Mouse (Mus musculus) fibroblast of lung, adult 2 months (primary cell): Measurements from ENCODE around the gene Tmem150c.

Source experiments
- DNase-seq: peaks from one replicate; pipeline ENCODE4 v3.0.0-alpha.2; 2011; ENCODE audit warnings: low read depth

Gene Tmem150c

GRCm38 (mm10) chr5:100096955-100097354 lies 62.7 kb downstream of the Tmem150c start:
- no peak for DNase-seq

- no peak for DNase-seq
Observed at GRCm38 (mm10) chr5:100091602-100092001, 68.0 kb downstream of the Tmem150c start.

- no peak for DNase-seq
Observed at GRCm38 (mm10) chr5:100091263-100091594, 68.4 kb downstream of the Tmem150c start.

DNA sequence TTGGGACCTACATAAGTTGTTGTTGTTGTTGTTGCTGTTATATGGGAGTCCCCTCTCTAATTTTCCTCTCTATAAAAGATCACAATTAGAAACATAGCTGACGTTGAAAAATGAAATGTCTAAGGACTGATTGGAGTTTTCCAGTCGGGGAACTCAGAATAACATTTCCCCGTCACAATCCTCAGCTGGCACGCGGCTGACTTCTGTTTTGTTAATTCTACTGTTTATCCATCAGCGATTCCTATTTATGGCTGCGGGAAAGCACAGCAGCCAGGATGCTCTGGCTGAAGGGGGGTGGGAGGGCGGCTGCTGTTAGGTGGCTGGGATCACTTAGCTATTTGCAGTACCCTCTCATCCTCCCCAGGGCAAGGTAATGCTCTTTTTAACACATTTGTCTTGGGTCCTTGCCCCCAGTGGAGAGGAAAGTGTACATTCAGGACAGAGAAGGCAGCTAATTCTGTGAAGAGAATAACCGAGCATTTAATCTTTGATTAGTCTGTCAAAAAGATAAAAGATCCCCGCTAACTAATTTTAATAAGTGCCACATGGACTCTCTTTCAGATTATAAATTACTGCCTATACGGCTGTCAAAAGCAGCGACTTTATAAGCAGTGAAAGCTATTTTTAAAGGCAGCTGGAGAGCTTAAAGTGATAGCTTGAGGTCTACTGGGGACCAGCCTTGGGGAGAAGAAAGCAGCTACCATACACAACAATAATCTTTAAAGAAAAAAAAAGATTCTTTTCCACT lies 68.9 kb downstream of the Tmem150c start:
- no peak for DNase-seq

GRCm38 (mm10) chr5:100085097-100085496 lies 74.5 kb downstream of the Tmem150c start:
- DNase-seq, result no peak

GRCm38 (mm10) chr5:100083953-100084562 lies 75.5 kb downstream of the Tmem150c start:
- DNase-seq, result no peak

GRCm38 (mm10) chr5:100082006-100082405 lies 77.6 kb downstream of the Tmem150c start:
- no peak for DNase-seq

- no peak for DNase-seq
Observed at GRCm38 (mm10) chr5:100079931-100080275, 79.7 kb downstream of the Tmem150c start.

- peak; percentile 11 for DNase-seq
Observed at GRCm38 (mm10) chr5:100079040-100079930, 80.3 kb downstream of the Tmem150c start.

DNA sequence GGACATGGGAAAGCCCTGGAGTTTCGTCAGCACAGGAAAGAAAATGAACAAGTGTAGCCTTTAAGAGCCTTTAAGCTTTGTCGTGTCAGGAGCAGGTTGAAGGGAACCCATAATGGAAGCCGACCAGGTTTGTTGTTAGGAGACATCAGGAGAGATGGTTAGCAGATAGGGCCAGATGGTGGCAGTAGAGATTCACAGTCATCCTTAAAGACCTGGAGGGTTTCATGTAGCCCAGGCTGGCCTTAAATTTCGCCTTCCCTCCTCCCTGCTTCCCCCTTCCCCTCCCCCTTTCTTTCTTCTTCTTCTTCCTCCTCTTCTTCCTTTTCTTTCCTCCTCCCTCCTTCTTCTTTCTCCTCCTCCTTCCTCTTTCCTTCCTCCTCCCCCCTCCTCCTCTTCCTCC lies 85.0 kb downstream of the Tmem150c start:
- DNase-seq, result no peak

DNA sequence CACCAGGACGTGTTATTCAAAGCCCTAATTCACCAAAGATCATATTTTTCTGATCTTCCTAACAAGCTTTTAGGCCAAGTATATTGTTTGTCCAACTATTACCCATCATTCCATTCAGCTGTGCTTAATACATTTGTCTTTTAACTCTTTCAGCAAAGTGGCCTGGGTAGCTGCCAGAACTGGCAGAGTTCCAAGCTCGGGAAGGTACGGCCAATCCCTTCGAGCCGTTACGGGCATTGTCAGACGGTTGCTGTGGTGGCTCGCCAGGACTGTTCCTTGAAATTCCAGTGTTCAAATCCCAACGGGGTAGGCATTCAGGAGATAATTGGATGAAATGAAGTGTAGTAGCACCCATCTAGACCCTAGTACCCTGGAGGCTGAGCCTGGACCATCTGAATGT lies 87.1 kb downstream of the Tmem150c start:
- no peak for DNase-seq

- DNase-seq, result no peak
Observed at GRCm38 (mm10) chr5:100071541-100071940, 88.1 kb downstream of the Tmem150c start.

DNA sequence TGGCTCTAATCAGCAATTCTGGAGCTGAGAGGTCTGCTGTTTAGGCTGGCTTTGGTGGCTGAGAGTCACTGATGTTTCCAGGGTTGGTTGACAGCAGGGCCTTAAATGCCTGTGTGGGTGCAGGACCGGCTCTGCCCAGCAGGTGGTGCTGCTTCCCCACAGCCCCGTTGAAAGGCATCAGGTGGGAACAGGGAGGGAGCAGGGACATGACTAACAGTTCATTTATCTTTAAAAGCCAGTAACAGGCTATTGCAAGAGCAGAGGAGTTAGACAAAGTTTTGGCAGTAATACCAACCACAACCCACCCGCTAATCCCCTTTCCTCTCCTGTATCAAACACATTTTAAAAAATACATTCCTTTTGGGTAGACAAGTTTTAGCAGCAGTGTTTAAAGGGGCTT lies 89.4 kb downstream of the Tmem150c start:
- DNase-seq, result peak; percentile 67

DNA sequence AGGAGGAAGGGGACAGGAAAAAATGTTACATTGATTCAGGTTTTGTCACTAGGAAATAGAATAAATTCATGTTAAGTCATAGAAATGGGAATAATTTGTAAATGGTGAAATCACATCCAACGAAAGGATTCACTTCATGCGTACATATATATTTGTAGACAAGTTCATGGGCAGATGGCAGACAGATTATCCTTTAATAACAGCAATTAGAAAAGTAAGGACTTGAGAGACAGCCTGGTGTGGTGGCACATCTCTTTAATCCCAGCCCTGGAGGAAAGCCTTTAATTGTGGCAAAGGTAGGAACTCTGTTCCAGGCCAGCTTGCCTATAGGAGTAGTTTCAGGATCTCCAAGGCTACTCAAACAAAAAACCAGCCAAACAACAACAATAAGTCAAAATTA lies 90.1 kb downstream of the Tmem150c start:
- no peak for DNase-seq

- no peak for DNase-seq
Observed at GRCm38 (mm10) chr5:100067579-100067978, 92.0 kb downstream of the Tmem150c start.

DNA sequence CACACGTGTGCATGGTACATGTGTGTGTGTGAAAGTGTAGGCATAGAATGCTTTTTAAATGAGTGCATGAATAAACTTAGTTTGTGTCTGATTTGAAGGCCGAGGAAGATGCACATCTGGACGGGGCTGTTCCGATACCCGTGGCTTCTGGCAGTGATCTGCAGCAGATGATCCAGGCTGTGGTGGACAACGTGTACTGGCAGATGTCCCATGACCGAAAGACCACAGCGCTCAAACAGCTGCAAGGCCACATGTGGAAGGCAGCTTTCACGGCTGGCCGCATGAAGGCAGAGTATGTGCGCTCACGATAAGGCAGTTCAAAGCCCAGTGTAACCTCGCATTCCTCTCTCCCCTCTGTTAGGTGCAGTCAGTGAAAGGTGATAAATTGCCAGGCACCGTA lies 98.7 kb downstream of the Tmem150c start:
- DNase-seq, result no peak

- no peak for DNase-seq
Observed at GRCm38 (mm10) chr5:100059326-100059725, 100.3 kb downstream of the Tmem150c start.

- no peak for DNase-seq
Observed at GRCm38 (mm10) chr5:100058729-100059128, 100.9 kb downstream of the Tmem150c start.

DNA sequence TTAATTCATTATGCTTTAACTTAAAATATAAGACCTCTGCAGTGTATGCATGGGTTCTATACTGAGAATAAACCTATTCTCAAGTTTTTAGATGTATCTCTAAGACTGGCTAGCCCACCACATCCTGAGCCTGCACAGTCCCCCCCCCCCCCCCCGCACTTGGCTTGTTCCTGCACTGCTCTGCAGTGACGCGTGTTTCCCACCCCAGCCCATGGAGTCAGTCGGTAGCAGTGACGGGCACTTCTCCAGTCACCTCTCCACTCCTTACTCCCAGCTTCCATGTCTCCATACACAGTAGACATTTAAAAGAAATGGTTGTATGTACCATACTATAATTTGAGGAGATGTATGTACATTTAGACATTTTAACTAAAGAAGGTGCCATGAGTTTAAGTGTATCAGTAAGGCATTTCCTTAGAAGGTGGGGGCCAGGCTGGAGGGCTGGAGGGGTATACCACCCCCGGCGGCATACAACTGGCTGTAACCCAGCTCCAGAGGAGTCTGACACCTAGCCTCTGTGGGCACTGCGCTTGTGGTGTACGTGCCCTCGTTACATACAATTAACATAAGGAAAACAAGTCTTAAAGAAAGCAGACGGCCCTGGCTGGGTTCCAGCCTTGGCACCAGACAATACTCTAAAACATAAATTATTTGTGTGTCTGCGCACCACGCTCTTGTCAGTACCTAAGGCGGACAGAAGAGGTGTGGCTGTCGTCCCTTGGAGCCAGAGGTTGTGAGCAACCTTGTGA lies 102.0 kb downstream of the Tmem150c start:
- no peak for DNase-seq

DNA sequence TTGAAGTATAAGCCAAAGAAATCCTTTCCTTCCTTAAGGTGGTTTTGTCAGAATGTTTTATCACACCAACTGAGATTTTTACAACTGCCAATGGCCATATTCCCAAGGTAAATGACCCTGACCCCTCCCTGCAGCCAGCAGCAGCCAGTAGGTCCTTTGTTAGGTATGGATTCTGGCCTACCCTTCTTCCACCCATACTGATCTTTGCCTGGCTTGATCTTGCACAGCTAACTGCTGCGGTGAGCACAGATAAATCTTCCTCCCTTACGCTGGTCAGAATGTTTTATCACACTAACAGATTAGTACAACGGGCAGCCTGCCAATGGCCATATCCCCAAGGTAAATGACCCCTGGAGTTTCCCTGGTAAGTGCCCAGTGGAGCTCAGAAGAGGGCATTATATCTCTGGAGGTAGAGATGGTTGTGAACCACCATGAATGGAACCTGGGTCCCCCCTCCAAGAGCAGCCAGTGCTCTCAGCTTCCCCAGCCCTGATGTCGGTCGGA lies 103.7 kb downstream of the Tmem150c start:
- no peak for DNase-seq

GRCm38 (mm10) chr5:100054807-100055547 lies 104.6 kb downstream of the Tmem150c start:
- no peak for DNase-seq
